Mouse (Mus musculus) midbrain, embryonic 11.5 days (tissue): Measurements from ENCODE around the gene Vmn1r228. TPM values are rescaled to one million over a fixed set of nuclear protein-coding genes. Genes with fewer than 3 reads are reported as not detected.

Experiments used
- ATAC-seq: fragments of 200-750 bp; cut with Nextera tagmentation; 2 replicates; pipeline ENCODE4 v1.8.0; 2017; ENCODE audit warnings: moderate TSS enrichment, moderate library complexity; ENCODE audit not compliant: low FRiP score
- DNase-seq: peaks from one replicate; pipeline ENCODE4 v3.0.0; 2015; ENCODE audit warnings: low spot score; ENCODE audit errors: missing footprints
- H3K27ac ChIP-seq: fragments of 300-500 bp; sonication (generic); 2 replicates; pipeline ENCODE4 v1.5.1; 2014; ENCODE audit warnings: low read depth, low read length
- H3K27me3 ChIP-seq: fragments of 300-500 bp; sonication (generic); 2 replicates; pipeline ENCODE4 v1.6.1; 2014; ENCODE audit warnings: mild to moderate bottlenecking, low read length, moderate library complexity, mixed read lengths; ENCODE audit not compliant: control insufficient read depth, insufficient read depth
- H3K36me3 ChIP-seq: fragments of 300-500 bp; sonication (generic); 2 replicates; pipeline ENCODE4 v1.6.1; 2014; ENCODE audit warnings: mild to moderate bottlenecking, low read length, moderate library complexity, mixed read lengths; ENCODE audit not compliant: control insufficient read depth, insufficient read depth
- H3K4me1 ChIP-seq: fragments of 300-500 bp; sonication (generic); 2 replicates; pipeline ENCODE4 v1.6.1; 2014; ENCODE audit warnings: low read length; ENCODE audit not compliant: control insufficient read depth, insufficient read depth
- H3K4me2 ChIP-seq: fragments of 300-500 bp; sonication (generic); 2 replicates; pipeline ENCODE4 v1.6.1; 2014; ENCODE audit warnings: mild to moderate bottlenecking, moderate library complexity
- H3K4me3 ChIP-seq: fragments of 300-500 bp; sonication (generic); 2 replicates; pipeline ENCODE4 v1.5.1; 2014; ENCODE audit warnings: low read depth, low read length
- H3K9ac ChIP-seq: fragments of 300-500 bp; sonication (generic); 2 replicates; pipeline ENCODE4 v1.6.1; 2014; ENCODE audit warnings: low read length
- H3K9me3 ChIP-seq: fragments of 300-500 bp; sonication (generic); 2 replicates; pipeline ENCODE4 v1.6.1; 2016; ENCODE audit warnings: low read length; ENCODE audit not compliant: control insufficient read depth
- WGBS: fragments of 180-500 bp; shearing (Covaris S2); extraction: QIAGEN DNeasy Blood & Tissue Kit; methylation state at CpG from one replicate; pipeline ENCODE4 v1.1.7; 2014; 5-methylcytosine and 5-hydroxymethylcytosine counted together
- polyA plus RNA-seq: library from polyadenylated mRNA; unstranded; fragments of >200 nt; fragmentation: Nextera tagmentation; extraction: Ambion mirVana; gene quantifications from 2 replicates; pipeline ENCODE4 v1.2.1, GENCODE M21; 2014

The Vmn1r228 gene
- polyA plus RNA-seq = not detected in 2 replicates

DNA sequence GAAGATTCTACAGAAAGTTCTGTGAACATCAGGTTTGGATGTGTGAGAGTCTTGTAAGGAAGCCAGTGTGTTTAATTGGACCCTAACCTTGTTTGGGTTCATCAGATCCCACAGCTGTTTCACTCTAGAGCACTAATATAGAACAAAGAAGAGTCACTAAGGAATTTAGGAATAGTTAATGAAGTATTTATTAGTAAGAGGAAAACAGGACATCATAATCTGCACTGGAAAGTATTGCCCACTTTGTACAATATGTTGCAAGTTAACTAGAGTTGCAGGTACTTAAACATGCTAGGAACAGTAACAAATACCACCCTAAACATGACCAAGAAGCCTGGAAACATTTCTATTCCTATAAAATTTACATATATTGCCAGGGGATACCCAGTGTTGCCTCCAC is at the start of gene Vmn1r228:
Vmn1r228 (minus strand) TSS at position 101 of the 400 bp plus-strand sequence.
- Histone ChIP-seq H3K36me3 (no peaks in the 10 kb centered on the region), H3K4me1 (no peaks in the 10 kb centered on the region), H3K27me3 (no peaks in the 10 kb centered on the region), H3K27ac (no peak within 1 kb of the TSS), H3K9me3 (peaks cover 2% of the 10 kb centered on the region; the same call in 1 of the 2 replicates), H3K4me2 (no peak within 1 kb of the TSS), H3K9ac (no peak within 1 kb of the TSS), H3K4me3 (no peak within 1 kb of the TSS)
- ATAC-seq = no peak
- no peak for DNase-seq

DNA sequence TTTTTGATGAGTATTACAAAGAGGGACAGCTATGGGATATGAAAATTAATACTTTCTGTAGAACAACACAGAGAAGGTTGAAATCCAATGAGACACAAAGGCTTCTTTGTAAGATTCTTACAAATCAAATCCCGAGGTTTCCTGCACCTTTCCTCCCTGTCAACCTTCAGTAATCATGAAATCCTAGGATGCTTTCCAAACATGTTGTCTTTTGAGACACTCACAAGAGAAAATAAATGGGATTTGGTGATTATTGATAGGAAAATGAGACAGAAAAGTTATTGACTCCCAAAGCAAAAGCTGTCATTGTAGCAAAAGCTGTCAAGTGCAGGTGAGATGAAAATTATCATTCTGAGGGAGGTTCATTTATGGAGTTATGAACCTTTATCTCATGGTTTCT is 25.3 kb upstream of the Vmn1r228 start, which contains the start of gene Vmn1r229:
Vmn1r229 (plus strand) TSS at position 301 of the 400 bp plus-strand sequence.
- DNase-seq = no peak

DNA sequence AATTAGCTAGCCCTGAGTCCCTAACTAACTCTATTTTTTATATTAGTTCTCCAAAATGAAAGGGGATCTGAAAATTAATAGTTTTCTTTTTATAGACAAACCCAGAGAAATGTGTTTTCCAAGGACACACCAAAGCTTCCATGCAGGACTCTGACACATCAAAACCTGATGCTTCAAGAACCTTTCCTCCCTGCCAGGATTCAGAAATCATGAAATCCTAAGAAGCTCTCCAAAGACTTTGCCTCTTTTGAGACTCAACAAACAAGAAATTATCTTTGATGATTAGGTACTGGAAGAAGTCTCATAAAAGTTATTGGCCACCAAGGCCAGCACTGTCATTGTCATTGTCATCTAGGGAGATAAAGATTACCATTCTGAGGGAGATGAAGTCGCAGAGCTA is 56.4 kb downstream of the Vmn1r228 start, which contains the start of gene Vmn1r227:
Vmn1r227 (plus strand) TSS at position 301 of the 400 bp plus-strand sequence.
- H3K9me3 ChIP-seq = no peaks in the 10 kb centered on the region
- H3K27me3 ChIP-seq = no peaks in the 10 kb centered on the region
- no peaks in the 10 kb centered on the region for H3K4me1 ChIP-seq
- 43% methylated on average over 1 of the region's 1 CpGs for WGBS
- H3K27ac ChIP-seq = no peak within 1 kb of the TSS
- H3K4me2 ChIP-seq = no peak within 1 kb of the TSS
- DNase-seq (no peak), ATAC-seq (no peak)
- no peaks in the 10 kb centered on the region for H3K36me3 ChIP-seq
- no peak within 1 kb of the TSS for H3K4me3 ChIP-seq
- H3K9ac ChIP-seq = no peak within 1 kb of the TSS

More for the DNA sequence above, 25.3 kb upstream of the Vmn1r228 start, which contains the start of gene Vmn1r229:
- H3K27ac ChIP-seq = no peak within 1 kb of the TSS
- no peak for ATAC-seq
- H3K9ac ChIP-seq = no peak within 1 kb of the TSS
- no peak within 1 kb of the TSS for H3K4me2 ChIP-seq
- H3K9me3 ChIP-seq = no peaks in the 10 kb centered on the region; the same call in 1 of the 2 replicates
- WGBS = 61% methylated on average over 1 of the region's 1 CpGs
- no peaks in the 10 kb centered on the region for H3K27me3 ChIP-seq
- H3K4me1 ChIP-seq = no peaks in the 10 kb centered on the region
- H3K36me3 ChIP-seq = no peaks in the 10 kb centered on the region
- H3K4me3 ChIP-seq = no peak within 1 kb of the TSS

Other genes with a start within 250 kb of the Vmn1r228 start
- gene Vmn2r109, start 221.4 kb downstream of the Vmn1r228 start, polyA plus RNA-seq = not detected in 2 replicates
- gene Vmn2r110, start 189.7 kb downstream of the Vmn1r228 start, polyA plus RNA-seq = 0.04 and 0.07 TPM in 2 replicates
- not detected in 2 replicates for gene Fpr-rs3, start 161.3 kb downstream of the Vmn1r228 start, polyA plus RNA-seq
- not detected in 2 replicates for gene Vmn1r226, start 103.3 kb downstream of the Vmn1r228 start, polyA plus RNA-seq
- not detected in 2 replicates for gene Vmn1r227, start 56.3 kb downstream of the Vmn1r228 start, polyA plus RNA-seq
- gene Vmn1r229, start 25.4 kb upstream of the Vmn1r228 start, polyA plus RNA-seq = 0.01 TPM in 1 of 2 replicates, not detected in the other
- not detected in 2 replicates for gene Vmn1r230, start 54.3 kb upstream of the Vmn1r228 start, polyA plus RNA-seq
- gene Vmn1r231, start 118.9 kb upstream of the Vmn1r228 start, polyA plus RNA-seq = not detected in 2 replicates
- not detected in 2 replicates for gene Vmn1r232, start 133.6 kb upstream of the Vmn1r228 start, polyA plus RNA-seq
- 542 and 558 TPM in 2 replicates for gene Ppp2r1a, start 159.2 kb upstream of the Vmn1r228 start, polyA plus RNA-seq
- not detected in 2 replicates for gene Vmn1r233, start 210.3 kb upstream of the Vmn1r228 start, polyA plus RNA-seq
- 15.9 and 18.5 TPM in 2 replicates for gene Zfp160, start 222.7 kb upstream of the Vmn1r228 start, polyA plus RNA-seq